ENCODE assay signal across 19 mouse cellular contexts in the genomic region with DNA sequence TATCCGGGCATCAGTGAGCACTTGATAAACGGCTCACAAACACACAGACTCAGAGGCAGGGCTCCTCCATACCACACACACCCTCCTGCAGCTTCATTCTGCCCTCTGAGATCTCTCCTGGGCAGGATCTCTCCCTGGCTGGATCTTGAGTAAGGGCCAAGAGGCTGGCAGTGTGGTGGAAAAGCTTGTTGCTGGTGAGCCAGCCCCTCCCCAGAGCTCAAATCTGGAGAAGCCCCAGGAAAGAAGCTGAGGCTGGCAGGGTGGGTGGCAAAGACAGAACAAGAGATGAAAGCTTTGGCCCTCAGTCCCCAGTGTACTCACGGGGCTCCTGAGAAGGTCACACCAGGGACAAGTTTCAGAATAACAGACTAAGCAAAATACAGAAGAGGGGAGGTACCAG. TPM values are rescaled to one million over a fixed set of nuclear protein-coding genes. Genes with fewer than 3 reads are reported as not detected.
"Had no signal": no experiment of that assay in that cellular context is flagged by ENCODE, and none has a peak within 500 bp of the region (broad histone marks: within the 10 kb centered on the region; RNA-seq: fewer than 3 reads in every experiment).

No protein-coding gene starts in this region.

- H3K27ac ChIP-seq: liver, embryonic 13.5 days; stomach, postnatal 0 days had no signal

- H3K9ac ChIP-seq: liver, embryonic 13.5 days had no signal

- H3K36me3 ChIP-seq: liver, embryonic 13.5 days had no signal

- H3K4me1 ChIP-seq: liver, embryonic 13.5 days had no signal

- H3K9me3 ChIP-seq: liver, embryonic 13.5 days had no signal

- H3K4me2 ChIP-seq: liver, embryonic 13.5 days; midbrain, embryonic 11.5 days had no signal

- H3K4me3 ChIP-seq: liver, embryonic 13.5 days had no signal

- DNase-seq: kidney, postnatal 14 days; kidney, postnatal 4 days; liver, embryonic 13.5 days; lung, adult 2 months; lung, postnatal 14 days; lung, postnatal 4 days; midbrain, embryonic 14.5 days; right cerebral cortex, adult 18-20 months; right cerebral cortex, postnatal 14 days; right cerebral cortex, postnatal 4 days; thymus, adult 2 months; thymus, postnatal 14 days; thymus, postnatal 4 days had no signal

RNA-seq across cellular contexts. Expression of gene Foxo6, which starts 27.4 kb away (rescaled TPM):
- total RNA-seq: liver, adult 2 months; megakaryocyte progenitor cell, adult 5-6 weeks; megakaryocyte-erythroid progenitor cell, adult 5-6 weeks had no signal
- polyA plus RNA-seq: liver, embryonic 13.5 days; liver, embryonic 16.5 days had no signal
